Mouse (Mus musculus): ENCODE measurements around the gene Krt33a.

- TF ChIP-seq CTCF (IDR thresholded peaks at IDR 0.05; ENCODE audit: insufficient read depth, low read length) (no peak), POLR2A (IDR thresholded peaks at IDR 0.05; ENCODE audit: borderline replicate concordance, extremely low read depth, low read depth, low read length) (no peak)
Measured at GRCm38 (mm10) chr11:100021438-100021837, 5.4 kb upstream of the Krt33a start.

Data from lung, adult 2 months (tissue).